Mouse (Mus musculus): ENCODE measurements around the gene Slfn14. TPM values are rescaled to one million over a fixed set of nuclear protein-coding genes. Genes with fewer than 3 reads are reported as not detected.

The Slfn14 gene
- polyA plus RNA-seq, 1 experiment from 2014 or later: 0.37 TPM

DNA sequence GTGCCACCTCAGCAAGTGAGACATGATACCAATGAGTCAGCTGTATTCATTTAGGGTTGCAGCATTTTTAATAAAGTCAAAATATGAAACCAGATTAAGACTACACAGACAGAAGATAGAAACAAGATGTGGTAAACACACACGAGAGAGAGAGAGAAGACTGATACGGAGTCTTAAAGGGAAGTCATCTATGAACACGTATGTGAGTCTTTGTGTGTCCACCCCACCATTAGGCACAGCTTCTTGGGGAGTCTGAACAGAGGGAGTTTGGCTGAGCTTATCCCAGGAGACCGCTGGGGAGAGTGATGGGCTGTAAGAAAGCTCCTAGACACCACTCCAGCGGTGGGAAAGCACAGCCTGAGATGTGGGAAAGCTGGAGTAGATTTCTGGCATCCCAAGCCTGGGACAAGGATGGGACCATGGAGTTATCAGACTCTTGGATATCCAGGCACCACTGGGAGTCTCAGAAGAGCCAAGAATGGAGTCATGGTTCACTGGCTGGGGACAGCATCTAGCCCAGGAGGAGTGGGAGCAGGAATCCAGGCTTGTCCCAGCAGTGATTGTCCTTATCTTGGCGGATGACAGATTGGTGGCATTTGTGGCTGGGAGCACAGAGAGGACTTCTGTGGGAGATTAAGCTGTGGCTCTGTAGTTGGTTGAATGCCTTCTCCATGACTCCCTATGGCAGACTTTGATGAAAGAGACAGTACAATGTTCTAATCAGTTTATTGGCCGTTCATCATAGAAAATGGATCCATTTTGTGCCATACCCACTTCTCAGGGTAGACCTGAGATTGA lies 58.4 kb downstream of the Slfn14 start:
- no peaks in the 10 kb centered on the region for H3K27me3 ChIP-seq (replicated peaks; ENCODE audit: low read depth, poor library complexity, severe bottlenecking)
- H3K36me3 ChIP-seq (replicated peaks): no peaks in the 10 kb centered on the region
- no peak for DNase-seq (ENCODE audit: low spot score)
- no peak overlapping the region for H3K27ac ChIP-seq (replicated peaks)
- 84% methylated on average over 7 of the region's 7 CpGs for WGBS
- no peaks in the 10 kb centered on the region for H3K4me1 ChIP-seq
- H3K4me3 ChIP-seq: no peak overlapping the region
- no peaks in the 10 kb centered on the region for H3K9me3 ChIP-seq

DNA sequence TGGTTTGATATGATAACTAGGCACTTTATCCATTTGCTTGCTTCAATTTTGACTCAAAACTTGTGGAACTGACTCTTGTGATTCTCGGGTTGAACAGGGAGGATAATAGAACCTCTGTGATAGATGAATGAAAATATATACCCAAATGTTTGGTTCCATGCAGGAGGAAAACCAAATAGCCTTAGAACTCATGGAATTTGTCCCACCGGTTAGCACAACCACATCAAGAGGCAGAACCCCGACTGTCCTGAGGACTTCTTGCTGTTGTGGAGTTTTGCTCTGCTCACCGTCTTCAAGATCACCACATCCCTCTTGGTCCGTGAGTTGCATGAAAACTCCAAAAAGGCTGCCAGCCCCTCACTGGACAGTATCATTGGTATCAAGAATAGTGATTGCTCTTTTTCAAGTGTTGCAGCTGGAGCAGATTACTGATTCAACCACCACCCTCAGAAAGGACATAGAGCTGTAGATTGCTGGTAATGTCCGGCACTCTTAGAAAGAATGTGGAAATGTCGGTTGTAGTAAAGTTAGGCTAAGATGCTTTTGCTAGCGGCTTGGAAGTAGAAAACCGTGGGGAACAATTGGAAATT lies 61.1 kb downstream of the Slfn14 start:
- Histone ChIP-seq H3K27ac (replicated peaks) (no peak overlapping the region), H3K9me3 (no peaks in the 10 kb centered on the region), H3K4me3 (no peak overlapping the region), H3K27me3 (replicated peaks; ENCODE audit: low read depth, poor library complexity, severe bottlenecking) (no peaks in the 10 kb centered on the region), H3K4me1 (no peaks in the 10 kb centered on the region), H3K36me3 (replicated peaks) (no peaks in the 10 kb centered on the region)
- 92% methylated on average over 9 of the region's 9 CpGs for WGBS
- no peak for DNase-seq (ENCODE audit: low spot score)

Other genes starting within 250 kb of the Slfn14 start
- gene Slfn2, start 221.6 kb downstream of the Slfn14 start, polyA plus RNA-seq (2016; fragmentation: Nextera tagmentation; extraction: Ambion mirVana): 0.64 and 0.97 TPM in 2 replicates
- not detected in 2 replicates for gene Slfn1, start 169.9 kb downstream of the Slfn14 start, polyA plus RNA-seq (2016; fragmentation: Nextera tagmentation; extraction: Ambion mirVana)
- gene Slfn4, start 111.5 kb downstream of the Slfn14 start, polyA plus RNA-seq (2016; fragmentation: Nextera tagmentation; extraction: Ambion mirVana): not detected in 2 replicates
- gene Slfn3, start 95.4 kb downstream of the Slfn14 start, polyA plus RNA-seq (2016; fragmentation: Nextera tagmentation; extraction: Ambion mirVana): 0.45 and 0.65 TPM in 2 replicates
- 64.9 and 71.3 TPM in 2 replicates for gene Ap2b1, start 12.3 kb upstream of the Slfn14 start, polyA plus RNA-seq (2016; fragmentation: Nextera tagmentation; extraction: Ambion mirVana)
- 13.2 and 15.2 TPM in 2 replicates for gene Pex12, start 15.9 kb upstream of the Slfn14 start, polyA plus RNA-seq (2016; fragmentation: Nextera tagmentation; extraction: Ambion mirVana)
- gene Rasl10b, start 122.4 kb upstream of the Slfn14 start, polyA plus RNA-seq (2016; fragmentation: Nextera tagmentation; extraction: Ambion mirVana): 2.6 and 3.1 TPM in 2 replicates
- not detected in 2 replicates for gene Gas2l2, start 142.7 kb upstream of the Slfn14 start, polyA plus RNA-seq (2016; fragmentation: Nextera tagmentation; extraction: Ambion mirVana)
- gene 1700020L24Rik, start 151.0 kb upstream of the Slfn14 start, polyA plus RNA-seq (2016; fragmentation: Nextera tagmentation; extraction: Ambion mirVana): 0.68 TPM in 1 of 2 replicates, not detected in the other
- 1.3 and 1.5 TPM in 2 replicates for gene Mmp28, start 176.3 kb upstream of the Slfn14 start, polyA plus RNA-seq (2016; fragmentation: Nextera tagmentation; extraction: Ambion mirVana)
- 12.4 and 12.7 TPM in 2 replicates for gene Taf15, start 186.4 kb upstream of the Slfn14 start, polyA plus RNA-seq (2016; fragmentation: Nextera tagmentation; extraction: Ambion mirVana)
- not detected in 2 replicates for gene Heatr9, start 235.4 kb upstream of the Slfn14 start, polyA plus RNA-seq (2016; fragmentation: Nextera tagmentation; extraction: Ambion mirVana)
- gene Ccl5, start 243.8 kb upstream of the Slfn14 start, polyA plus RNA-seq (2016; fragmentation: Nextera tagmentation; extraction: Ambion mirVana): not detected in 2 replicates

All from embryonic facial prominence, embryonic 10.5 days (tissue).